Mouse (Mus musculus): ENCODE measurements around the gene Ccdc82. TPM values are rescaled to one million over a fixed set of nuclear protein-coding genes. Genes with fewer than 3 reads are reported as not detected.

Ccdc82 gene
- polyA plus RNA-seq, 1 experiment from 2014 or later: 13.6 TPM

- no peaks in the 10 kb centered on the region for H3K9me3 ChIP-seq
- no peak overlapping the region for H3K27ac ChIP-seq (replicated peaks)
- ATAC-seq (ENCODE audit: low FRiP score, low read depth): no peak
- H3K9ac ChIP-seq: no peak overlapping the region
- no peaks in the 10 kb centered on the region for H3K36me3 ChIP-seq
- H3K4me1 ChIP-seq (replicated peaks): no peaks in the 10 kb centered on the region
- WGBS: 97% methylated on average over 1 of the region's 1 CpGs
- H3K4me2 ChIP-seq: no peak overlapping the region
- no peak overlapping the region for H3K4me3 ChIP-seq
- H3K27me3 ChIP-seq: no peaks in the 10 kb centered on the region
Observed at GRCm38 (mm10) chr9:13256726-13257125, 10.0 kb downstream of the Ccdc82 start.

DNA sequence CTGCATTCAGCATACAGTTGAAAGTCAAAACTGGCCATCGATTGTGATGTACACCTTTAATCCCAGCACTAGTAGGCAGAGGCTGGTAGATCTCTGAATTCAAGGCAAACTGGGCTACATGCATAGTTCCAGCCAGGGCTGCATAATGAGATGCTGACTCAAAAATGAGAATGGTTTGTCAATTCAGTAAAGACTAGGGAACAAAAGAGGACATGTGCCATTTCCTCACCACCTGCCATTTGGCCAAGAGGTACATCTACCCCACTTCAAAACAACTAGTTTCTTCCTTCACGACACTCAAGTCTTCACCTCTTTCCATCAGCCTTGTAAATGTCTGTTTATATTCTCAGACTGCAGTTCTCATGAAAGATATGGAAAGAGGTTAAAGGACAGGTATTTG lies 11.4 kb downstream of the Ccdc82 start:
- no peak overlapping the region for H3K9ac ChIP-seq
- H3K9me3 ChIP-seq: no peaks in the 10 kb centered on the region
- no peaks in the 10 kb centered on the region for H3K27me3 ChIP-seq
- no peak overlapping the region for H3K4me2 ChIP-seq
- no peak overlapping the region for H3K4me3 ChIP-seq
- H3K27ac ChIP-seq (replicated peaks): no peak overlapping the region
- H3K36me3 ChIP-seq: no peaks in the 10 kb centered on the region
- no peaks in the 10 kb centered on the region for H3K4me1 ChIP-seq (replicated peaks)
- WGBS: 94% methylated on average over 2 of the region's 2 CpGs
- ATAC-seq (ENCODE audit: low FRiP score, low read depth): no peak

DNA sequence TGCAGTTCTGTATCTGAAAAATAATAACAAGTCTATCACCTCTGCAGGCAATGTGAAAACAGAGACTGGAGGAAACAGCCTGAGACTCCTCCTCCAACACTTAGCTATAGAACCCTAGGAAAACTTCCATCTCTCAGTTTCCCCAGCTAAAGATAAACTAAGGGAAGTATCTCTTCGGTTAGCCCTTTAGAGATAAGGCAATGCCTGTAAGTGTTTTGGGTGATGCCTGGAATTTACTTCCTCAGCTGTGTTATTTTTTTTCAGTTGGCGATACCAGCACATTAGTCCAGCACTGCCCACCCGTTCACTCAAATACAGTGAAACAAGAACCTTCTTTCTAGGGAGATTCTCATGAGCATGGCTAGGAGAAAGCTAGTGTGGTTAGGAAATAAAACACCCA lies 14.2 kb downstream of the Ccdc82 start:
- Histone ChIP-seq H3K9ac (no peak overlapping the region), H3K9me3 (no peaks in the 10 kb centered on the region), H3K4me3 (no peak overlapping the region), H3K4me1 (replicated peaks) (no peaks in the 10 kb centered on the region), H3K4me2 (no peak overlapping the region), H3K27me3 (no peaks in the 10 kb centered on the region), H3K36me3 (no peaks in the 10 kb centered on the region), H3K27ac (replicated peaks) (no peak overlapping the region)
- ATAC-seq (ENCODE audit: low FRiP score, low read depth): no peak
- WGBS: 88% methylated on average over 3 of the region's 3 CpGs

DNA sequence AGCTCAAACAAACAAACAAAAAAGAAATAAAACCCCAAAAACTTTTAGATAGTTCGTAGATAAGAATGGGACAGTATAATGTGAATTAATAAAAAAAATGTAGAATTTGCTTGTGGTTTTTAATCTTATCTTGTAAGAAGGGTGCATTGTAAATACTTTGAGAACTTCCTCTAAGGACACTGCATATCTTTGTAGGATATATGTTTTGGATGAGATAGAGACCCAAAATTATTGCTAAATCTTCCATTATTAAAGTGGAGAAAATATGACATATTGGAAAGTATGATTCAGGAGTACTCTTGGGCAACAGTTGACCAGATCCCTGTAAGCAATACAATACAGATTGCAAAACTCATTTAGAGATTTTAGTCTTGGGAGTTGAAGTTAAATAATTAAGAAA lies 26.5 kb downstream of the Ccdc82 start:
- Histone ChIP-seq H3K9me3 (no peaks in the 10 kb centered on the region), H3K4me1 (replicated peaks) (no peaks in the 10 kb centered on the region), H3K4me3 (no peak overlapping the region), H3K9ac (no peak overlapping the region), H3K36me3 (peaks cover 4% of the 10 kb centered on the region; the same call in 1 of the 2 replicates), H3K4me2 (no peak overlapping the region), H3K27me3 (no peaks in the 10 kb centered on the region), H3K27ac (replicated peaks) (no peak overlapping the region)
- no peak for ATAC-seq (ENCODE audit: low FRiP score, low read depth)
- WGBS: 100% methylated on average over 1 of the region's 1 CpGs

GRCm38 (mm10) chr9:13287482-13287881 lies 40.7 kb downstream of the Ccdc82 start:
- no peaks in the 10 kb centered on the region for H3K4me1 ChIP-seq (replicated peaks)
- ATAC-seq (ENCODE audit: low FRiP score, low read depth): no peak
- 74% methylated on average over 2 of the region's 2 CpGs for WGBS
- no peaks in the 10 kb centered on the region for H3K36me3 ChIP-seq
- no peaks in the 10 kb centered on the region for H3K27me3 ChIP-seq
- no peak overlapping the region for H3K4me3 ChIP-seq
- no peak overlapping the region for H3K9ac ChIP-seq
- no peak overlapping the region for H3K4me2 ChIP-seq
- no peaks in the 10 kb centered on the region for H3K9me3 ChIP-seq
- no peak overlapping the region for H3K27ac ChIP-seq (replicated peaks)

DNA sequence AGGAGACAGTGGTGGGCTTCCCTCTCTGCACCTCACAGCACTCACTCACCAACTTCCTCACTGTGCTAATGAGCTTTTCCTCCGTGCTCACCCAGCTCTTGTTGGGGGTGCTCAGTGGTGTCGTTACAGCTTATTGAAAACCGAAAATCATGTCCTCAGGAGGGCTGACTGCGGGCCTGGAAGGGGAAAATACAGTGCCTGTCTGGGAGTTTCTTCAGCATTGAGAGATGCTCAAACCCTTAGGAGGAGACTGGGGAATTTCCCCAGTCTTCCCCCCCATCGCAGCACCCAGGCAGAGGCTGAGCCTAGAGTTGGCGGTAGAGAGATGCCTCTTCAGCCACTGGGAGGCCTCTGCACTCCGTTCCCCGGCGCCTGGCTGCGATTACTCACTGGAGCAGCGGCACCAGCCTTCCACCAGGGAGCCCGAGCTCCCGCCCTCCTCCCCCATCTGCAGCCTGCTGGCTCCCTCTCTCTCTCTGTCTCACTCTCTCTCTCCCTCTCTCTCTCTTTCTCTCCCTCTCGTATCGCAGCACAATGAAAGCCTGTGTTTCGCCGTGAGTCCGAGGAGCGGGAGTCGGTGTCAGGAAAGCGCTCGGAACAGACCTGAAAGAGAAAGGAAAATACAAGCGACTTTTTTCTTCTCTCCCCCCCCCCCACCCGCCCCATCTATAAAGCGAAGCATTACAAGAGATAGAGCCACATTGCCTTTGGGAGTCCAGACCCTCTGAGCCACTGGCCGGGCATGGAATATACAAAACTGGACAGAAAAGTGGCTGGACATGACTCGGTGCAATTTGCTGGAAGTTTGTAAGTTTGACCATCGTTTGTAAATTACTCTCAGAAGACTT lies 49.7 kb downstream of the Ccdc82 start:
- Histone ChIP-seq H3K4me2 (peak overlapping the region; percentile 99), H3K9ac (peak overlapping the region; percentile 75), H3K4me1 (replicated peaks) (peaks cover 48% of the 10 kb centered on the region), H3K36me3 (no peaks in the 10 kb centered on the region), H3K27ac (replicated peaks) (peak overlapping the region; percentile 81), H3K9me3 (no peaks in the 10 kb centered on the region), H3K27me3 (no peaks in the 10 kb centered on the region), H3K4me3 (peak overlapping the region; percentile 62)
- WGBS: under 1% methylated on average over 27 of the region's 28 CpGs
- ATAC-seq (ENCODE audit: low FRiP score, low read depth): peak; percentile 91

DNA sequence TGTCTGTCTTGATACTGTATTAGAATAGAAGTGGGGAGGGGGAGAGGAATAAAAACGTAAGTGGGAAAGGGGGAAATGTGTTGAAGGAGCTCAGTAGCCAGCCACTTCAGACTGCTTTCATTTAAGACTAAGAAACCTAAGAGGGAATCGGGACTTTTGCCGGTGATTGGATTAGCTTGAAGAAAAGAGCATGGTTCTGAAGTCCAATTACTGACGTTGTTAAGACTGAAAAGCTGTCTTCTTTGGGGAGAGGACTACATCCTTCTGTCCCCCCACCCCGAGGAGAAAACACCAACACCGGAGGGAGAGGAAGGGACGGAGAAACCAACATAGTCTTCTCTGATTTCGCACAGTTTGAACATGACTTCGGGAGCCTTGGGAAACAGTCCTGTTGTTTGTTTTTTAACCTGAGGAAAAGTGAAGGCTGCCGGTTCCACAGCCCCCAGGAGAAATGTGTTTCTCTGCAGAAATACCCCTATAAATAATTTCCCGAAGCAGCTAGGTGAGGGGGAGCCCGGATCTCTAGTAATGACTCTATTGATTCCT lies 50.4 kb downstream of the Ccdc82 start:
- H3K36me3 ChIP-seq: no peaks in the 10 kb centered on the region
- H3K9ac ChIP-seq: peak overlapping the region; percentile 75
- under 1% methylated on average over 12 of the region's 12 CpGs for WGBS
- ATAC-seq (ENCODE audit: low FRiP score, low read depth): no peak
- H3K27ac ChIP-seq (replicated peaks): peak overlapping the region; percentile 81
- peak overlapping the region; percentile 99 for H3K4me2 ChIP-seq
- H3K27me3 ChIP-seq: no peaks in the 10 kb centered on the region
- peaks cover 55% of the 10 kb centered on the region for H3K4me1 ChIP-seq (replicated peaks)
- H3K4me3 ChIP-seq: peak overlapping the region; percentile 62
- no peaks in the 10 kb centered on the region for H3K9me3 ChIP-seq

GRCm38 (mm10) chr9:13297668-13298512 lies 51.1 kb downstream of the Ccdc82 start, which contains the start of gene Maml2:
TSS of gene Maml2 (plus strand) at chr9:13297957.
- Histone ChIP-seq H3K4me1 (replicated peaks) (peaks cover 62% of the 10 kb centered on the region), H3K27me3 (no peaks in the 10 kb centered on the region), H3K27ac (replicated peaks) (peak within 1 kb of the TSS; percentile 81), H3K9ac (peak within 1 kb of the TSS; percentile 75), H3K9me3 (no peaks in the 10 kb centered on the region), H3K4me2 (peak within 1 kb of the TSS; percentile 99), H3K4me3 (peak within 1 kb of the TSS; percentile 62), H3K36me3 (no peaks in the 10 kb centered on the region)
- ATAC-seq (ENCODE audit: low FRiP score, low read depth): peak; percentile 76
- WGBS: under 1% methylated on average over 23 of the region's 23 CpGs

GRCm38 (mm10) chr9:13298513-13298878 lies 51.7 kb downstream of the Ccdc82 start:
- Histone ChIP-seq H3K4me3 (peak overlapping the region; percentile 62), H3K27ac (replicated peaks) (peak overlapping the region; percentile 81), H3K27me3 (no peaks in the 10 kb centered on the region), H3K4me2 (peak overlapping the region; percentile 99), H3K9me3 (no peaks in the 10 kb centered on the region), H3K36me3 (no peaks in the 10 kb centered on the region), H3K9ac (peak overlapping the region; percentile 75), H3K4me1 (replicated peaks) (peaks cover 68% of the 10 kb centered on the region)
- WGBS: 12% methylated on average over 9 of the region's 9 CpGs
- ATAC-seq (ENCODE audit: low FRiP score, low read depth): no peak

DNA sequence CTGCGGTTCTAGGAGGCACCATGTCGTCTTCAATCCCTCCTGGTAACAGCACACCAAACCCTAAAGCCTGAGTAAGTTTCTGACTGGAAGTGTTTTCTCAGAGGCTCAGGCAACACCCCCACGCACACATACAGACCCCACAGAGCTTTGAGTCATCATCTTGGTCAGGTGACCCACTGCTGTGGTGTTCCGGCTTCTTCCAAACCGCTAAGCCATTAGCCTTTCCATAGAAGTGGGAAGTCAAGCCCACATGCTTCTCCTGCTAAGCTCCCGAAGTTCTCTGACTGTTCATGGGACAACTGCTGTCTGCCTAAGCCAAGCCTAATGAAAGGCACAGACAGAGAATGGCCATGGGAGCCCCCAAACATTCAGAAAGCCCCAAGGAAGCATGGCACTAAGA lies 52.4 kb downstream of the Ccdc82 start:
- 64% methylated on average over 6 of the region's 6 CpGs for WGBS

DNA sequence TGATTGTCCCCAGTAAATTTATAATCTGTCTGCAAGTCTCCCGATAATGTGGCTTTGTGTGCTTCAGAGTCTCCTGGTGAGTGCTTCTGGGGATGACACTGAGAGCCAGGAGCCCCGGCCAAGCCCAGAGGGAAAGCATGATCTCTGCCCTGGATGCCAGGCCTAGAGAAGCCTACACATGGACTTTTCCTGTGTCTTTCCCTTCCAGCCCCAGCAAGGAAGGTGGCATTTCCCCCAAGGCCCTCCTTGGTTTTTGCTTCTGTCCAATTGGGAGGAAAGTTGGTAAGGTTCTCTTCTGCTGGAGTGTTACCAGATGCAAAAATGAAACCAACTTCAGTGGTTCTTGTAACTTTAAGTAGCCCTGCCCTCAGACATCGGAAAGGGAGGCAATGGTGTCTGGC lies 53.3 kb downstream of the Ccdc82 start:
- Histone ChIP-seq H3K9me3 (no peaks in the 10 kb centered on the region), H3K4me3 (peak overlapping the region; percentile 62), H3K27me3 (no peaks in the 10 kb centered on the region), H3K4me1 (replicated peaks) (peaks cover 81% of the 10 kb centered on the region), H3K36me3 (no peaks in the 10 kb centered on the region), H3K27ac (replicated peaks) (peak overlapping the region; percentile 54), H3K4me2 (peak overlapping the region; percentile 99), H3K9ac (peak overlapping the region; percentile 14)
- 33% methylated on average over 3 of the region's 3 CpGs for WGBS
- no peak for ATAC-seq (ENCODE audit: low FRiP score, low read depth)

More for the DNA sequence above, 52.4 kb downstream of the Ccdc82 start:
- Histone ChIP-seq H3K9ac (peak overlapping the region; percentile 14; the same call in 1 of the 2 replicates), H3K4me2 (peak overlapping the region; percentile 99), H3K9me3 (no peaks in the 10 kb centered on the region), H3K36me3 (no peaks in the 10 kb centered on the region), H3K27ac (replicated peaks) (peak overlapping the region; percentile 81), H3K4me1 (replicated peaks) (peaks cover 75% of the 10 kb centered on the region), H3K27me3 (no peaks in the 10 kb centered on the region), H3K4me3 (peak overlapping the region; percentile 62)
- ATAC-seq (ENCODE audit: low FRiP score, low read depth): no peak
